Mouse (Mus musculus): Measurements from ENCODE around the gene Urgcp. TPM values are rescaled to one million over a fixed set of nuclear protein-coding genes. Genes with fewer than 3 reads are reported as not detected.

The Urgcp gene
- polyA plus RNA-seq, 1 experiment from 2014 or later, result 29.1 TPM

- H3K27ac ChIP-seq, result no peak overlapping the region
- 69% methylated on average over 11 of the region's 11 CpGs for WGBS
- H3K27me3 ChIP-seq, result no peaks in the 10 kb centered on the region
- no peak overlapping the region for H3K4me3 ChIP-seq
- no peak overlapping the region for H3K4me2 ChIP-seq
- H3K9ac ChIP-seq, result no peak overlapping the region
- H3K9me3 ChIP-seq, result no peaks in the 10 kb centered on the region
- no peak for ATAC-seq (ENCODE audit: insufficient number of reproducible peaks, low FRiP score, low TSS enrichment, low read depth)
- H3K4me1 ChIP-seq, result peaks cover 6% of the 10 kb centered on the region; the same call in 1 of the 2 replicates
- H3K36me3 ChIP-seq, result peaks cover 86% of the 10 kb centered on the region
These were observed 35.2 kb upstream of the Urgcp start for GRCm38 (mm10) chr11:5797371-5797770.

GRCm38 (mm10) chr11:5796939-5797338 is 34.8 kb upstream of the Urgcp start:
- Histone ChIP-seq H3K27me3 (no peaks in the 10 kb centered on the region), H3K9me3 (no peaks in the 10 kb centered on the region), H3K4me1 (peaks cover 4% of the 10 kb centered on the region; the same call in 1 of the 2 replicates), H3K27ac (no peak overlapping the region), H3K4me2 (no peak overlapping the region), H3K9ac (no peak overlapping the region), H3K4me3 (no peak overlapping the region), H3K36me3 (peaks cover 90% of the 10 kb centered on the region)
- WGBS, result 87% methylated on average over 15 of the region's 15 CpGs
- ATAC-seq (ENCODE audit: insufficient number of reproducible peaks, low FRiP score, low TSS enrichment, low read depth), result no peak

- H3K4me2 ChIP-seq, result no peak overlapping the region
- H3K9me3 ChIP-seq, result no peaks in the 10 kb centered on the region
- WGBS, result 88% methylated on average over 7 of the region's 7 CpGs
- no peaks in the 10 kb centered on the region for H3K4me1 ChIP-seq
- H3K27me3 ChIP-seq, result no peaks in the 10 kb centered on the region
- no peak overlapping the region for H3K9ac ChIP-seq
- no peak overlapping the region for H3K27ac ChIP-seq
- no peak for ATAC-seq (ENCODE audit: insufficient number of reproducible peaks, low FRiP score, low TSS enrichment, low read depth)
- H3K4me3 ChIP-seq, result no peak overlapping the region
- H3K36me3 ChIP-seq, result peaks cover 93% of the 10 kb centered on the region
These were observed 33.5 kb upstream of the Urgcp start for GRCm38 (mm10) chr11:5795706-5796105.

GRCm38 (mm10) chr11:5795290-5795689 is 33.1 kb upstream of the Urgcp start:
- Histone ChIP-seq H3K27ac (no peak overlapping the region), H3K9ac (no peak overlapping the region), H3K4me1 (no peaks in the 10 kb centered on the region), H3K27me3 (no peaks in the 10 kb centered on the region), H3K4me3 (no peak overlapping the region), H3K36me3 (peaks cover 89% of the 10 kb centered on the region), H3K9me3 (no peaks in the 10 kb centered on the region), H3K4me2 (no peak overlapping the region)
- 89% methylated on average over 9 of the region's 9 CpGs for WGBS
- ATAC-seq (ENCODE audit: insufficient number of reproducible peaks, low FRiP score, low TSS enrichment, low read depth), result no peak; the same call in 1 of the 2 replicates

DNA sequence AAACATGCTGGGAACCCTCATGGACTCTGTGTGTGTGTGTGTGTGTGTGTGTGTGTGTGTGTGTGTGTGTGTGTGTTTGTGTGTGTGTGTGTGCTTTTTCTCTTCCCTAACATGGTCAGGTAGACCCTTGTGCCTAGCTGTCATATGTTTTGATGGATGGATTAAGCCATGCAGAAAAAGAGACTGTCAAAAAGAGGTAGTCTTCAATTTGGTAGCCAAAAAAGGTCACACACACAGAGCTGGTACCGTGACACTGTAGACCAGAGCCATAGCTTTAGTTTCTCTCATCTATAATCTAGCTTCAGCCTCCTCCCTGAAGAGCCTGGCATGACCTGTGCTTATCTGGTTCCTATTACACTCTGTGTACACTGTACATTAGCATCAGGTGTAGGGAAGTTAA is 28.3 kb upstream of the Urgcp start:
- H3K9me3 ChIP-seq, result no peaks in the 10 kb centered on the region
- WGBS, result 87% methylated on average over 1 of the region's 1 CpGs
- no peak overlapping the region for H3K27ac ChIP-seq
- no peak overlapping the region for H3K4me3 ChIP-seq
- no peak overlapping the region for H3K9ac ChIP-seq
- H3K4me2 ChIP-seq, result no peak overlapping the region
- peaks cover 26% of the 10 kb centered on the region for H3K4me1 ChIP-seq
- no peaks in the 10 kb centered on the region for H3K27me3 ChIP-seq
- ATAC-seq (ENCODE audit: insufficient number of reproducible peaks, low FRiP score, low TSS enrichment, low read depth), result no peak
- H3K36me3 ChIP-seq, result peaks cover 44% of the 10 kb centered on the region

DNA sequence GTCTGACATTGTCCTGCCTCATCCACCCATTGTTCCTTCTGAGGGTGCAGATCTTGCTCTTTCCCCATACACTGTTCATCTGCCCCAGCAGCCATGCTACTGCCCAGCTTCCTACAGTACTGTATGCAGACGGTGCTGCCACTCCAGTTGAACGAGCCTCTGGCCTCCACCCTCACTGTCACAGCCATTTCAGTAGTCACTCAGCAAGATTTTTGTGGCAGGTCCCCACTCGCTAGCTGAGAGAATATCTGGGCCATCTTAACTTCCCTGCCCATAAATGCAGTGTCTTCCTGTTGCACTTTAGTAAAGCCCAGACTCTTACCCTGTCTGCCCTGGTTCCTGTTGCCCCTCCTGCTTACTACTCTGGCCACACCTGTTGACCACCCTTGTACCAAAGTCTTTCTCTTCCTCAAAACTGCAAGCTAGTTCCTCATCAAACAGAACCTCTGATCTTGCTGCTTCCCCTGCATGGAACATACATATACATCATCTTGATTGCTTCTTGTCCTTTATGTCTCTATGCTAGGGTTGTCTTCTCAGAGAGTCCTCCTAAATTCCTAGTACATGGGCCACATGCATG is 27.7 kb upstream of the Urgcp start:
- peaks cover 26% of the 10 kb centered on the region for H3K4me1 ChIP-seq
- no peak for ATAC-seq (ENCODE audit: insufficient number of reproducible peaks, low FRiP score, low TSS enrichment, low read depth)
- 76% methylated on average over 3 of the region's 3 CpGs for WGBS
- H3K4me3 ChIP-seq, result peak overlapping the region; percentile 86
- no peak overlapping the region for H3K27ac ChIP-seq
- peaks cover 38% of the 10 kb centered on the region for H3K36me3 ChIP-seq
- no peak overlapping the region for H3K9ac ChIP-seq
- no peaks in the 10 kb centered on the region for H3K9me3 ChIP-seq
- H3K4me2 ChIP-seq, result peak overlapping the region; percentile 76
- H3K27me3 ChIP-seq, result no peaks in the 10 kb centered on the region

- peak overlapping the region; percentile 75 for H3K9ac ChIP-seq
- H3K4me3 ChIP-seq, result peak overlapping the region; percentile 86
- H3K27me3 ChIP-seq, result no peaks in the 10 kb centered on the region
- 70% methylated on average over 6 of the region's 6 CpGs for WGBS
- H3K27ac ChIP-seq, result peak overlapping the region; percentile 93
- H3K9me3 ChIP-seq, result no peaks in the 10 kb centered on the region
- H3K36me3 ChIP-seq, result peaks cover 31% of the 10 kb centered on the region
- H3K4me1 ChIP-seq, result peaks cover 26% of the 10 kb centered on the region
- ATAC-seq (ENCODE audit: insufficient number of reproducible peaks, low FRiP score, low TSS enrichment, low read depth), result no peak
- peak overlapping the region; percentile 76 for H3K4me2 ChIP-seq
These were observed 27.0 kb upstream of the Urgcp start for GRCm38 (mm10) chr11:5789071-5789753.

DNA sequence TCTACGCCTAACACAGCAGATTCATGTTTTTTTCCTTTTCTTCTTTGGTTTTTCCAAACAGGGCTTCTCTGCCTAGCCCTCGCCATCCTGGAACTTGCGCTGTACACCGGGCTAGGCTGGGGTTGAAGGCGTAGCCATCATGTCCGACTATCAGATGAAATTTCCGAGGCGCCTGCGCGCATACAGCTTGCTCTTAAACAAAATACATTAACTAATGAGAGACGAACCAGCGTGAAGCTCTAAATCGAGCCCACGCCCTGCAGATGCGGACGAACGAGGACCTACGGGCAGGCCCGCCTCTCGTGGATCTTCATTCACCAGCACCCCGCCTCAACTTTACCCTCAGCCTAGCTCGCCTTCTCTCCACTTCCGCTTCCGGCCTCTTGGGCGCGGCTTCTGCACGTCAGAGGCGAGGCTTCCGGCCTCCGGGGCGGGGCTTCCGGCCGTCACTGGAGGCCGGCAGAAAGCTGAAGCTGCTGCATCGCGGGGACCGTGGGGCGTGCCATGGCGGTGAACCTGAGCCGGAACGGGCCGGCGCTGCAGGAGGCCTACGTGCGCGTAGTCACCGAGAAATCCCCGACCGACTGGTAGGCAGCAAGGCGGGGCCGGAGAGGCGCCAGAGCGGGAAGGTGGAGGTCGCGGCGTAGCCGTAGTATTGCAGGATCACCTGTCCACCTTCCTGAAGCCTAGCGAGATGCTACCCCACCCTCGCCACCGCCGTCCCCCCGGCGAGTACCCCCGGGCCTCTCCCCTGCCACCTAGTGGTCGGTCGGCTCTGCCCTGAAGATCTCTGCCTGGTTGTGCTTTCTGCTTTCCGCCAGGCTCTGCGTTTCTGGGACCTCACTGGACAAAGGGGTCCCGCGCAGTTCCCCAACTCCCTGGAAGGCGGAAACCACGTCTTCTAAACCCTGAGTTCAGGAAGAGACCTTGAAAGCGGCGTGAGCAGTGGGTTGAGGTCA is 26.2 kb upstream of the Urgcp start, which contains the start of gene Dbnl:
Gene Dbnl (plus strand): TSS at position 433 of the 959 bp plus-strand sequence.
- Histone ChIP-seq H3K27ac (peak within 1 kb of the TSS; percentile 93), H3K4me2 (peak within 1 kb of the TSS; percentile 76), H3K4me1 (peaks cover 26% of the 10 kb centered on the region), H3K9me3 (no peaks in the 10 kb centered on the region), H3K27me3 (no peaks in the 10 kb centered on the region), H3K9ac (peak within 1 kb of the TSS; percentile 75), H3K4me3 (peak within 1 kb of the TSS; percentile 86), H3K36me3 (peaks cover 23% of the 10 kb centered on the region)
- WGBS, result under 1% methylated on average over 74 of the region's 74 CpGs
- ATAC-seq (ENCODE audit: insufficient number of reproducible peaks, low FRiP score, low TSS enrichment, low read depth), result peak; percentile 93

DNA sequence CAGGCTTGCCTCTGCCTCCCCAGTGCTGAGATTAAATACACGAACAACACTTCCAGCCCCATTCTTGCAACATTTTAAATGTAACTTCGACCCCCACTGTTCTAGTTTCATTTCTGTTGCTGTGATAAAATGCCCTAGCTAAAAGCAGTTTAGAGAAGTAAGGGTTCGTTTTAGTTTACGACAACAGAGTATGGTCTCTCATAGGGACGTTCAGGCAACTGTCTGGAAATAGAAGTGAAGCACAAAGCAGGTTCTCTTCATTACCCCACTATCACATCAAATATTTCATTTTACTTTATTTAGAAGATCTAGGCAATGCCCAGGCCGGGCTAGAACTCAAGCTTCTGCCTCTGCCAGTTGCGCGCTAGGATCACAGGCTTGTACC is 25.5 kb upstream of the Urgcp start:
- H3K9me3 ChIP-seq, result no peaks in the 10 kb centered on the region
- no peaks in the 10 kb centered on the region for H3K27me3 ChIP-seq
- H3K4me2 ChIP-seq, result peak overlapping the region; percentile 76
- no peak for ATAC-seq (ENCODE audit: insufficient number of reproducible peaks, low FRiP score, low TSS enrichment, low read depth)
- WGBS, result 38% methylated on average over 8 of the region's 8 CpGs
- H3K4me3 ChIP-seq, result peak overlapping the region; percentile 86
- H3K9ac ChIP-seq, result peak overlapping the region; percentile 75
- H3K4me1 ChIP-seq, result peaks cover 26% of the 10 kb centered on the region
- H3K27ac ChIP-seq, result peak overlapping the region; percentile 93
- H3K36me3 ChIP-seq, result peaks cover 18% of the 10 kb centered on the region

- peaks cover 26% of the 10 kb centered on the region for H3K4me1 ChIP-seq
- no peaks in the 10 kb centered on the region for H3K27me3 ChIP-seq
- no peak overlapping the region for H3K9ac ChIP-seq
- no peak for ATAC-seq (ENCODE audit: insufficient number of reproducible peaks, low FRiP score, low TSS enrichment, low read depth)
- no peaks in the 10 kb centered on the region for H3K9me3 ChIP-seq
- peaks cover 9% of the 10 kb centered on the region; the same call in 1 of the 2 replicates for H3K36me3 ChIP-seq
- H3K4me2 ChIP-seq, result no peak overlapping the region
- H3K4me3 ChIP-seq, result no peak overlapping the region
- no peak overlapping the region for H3K27ac ChIP-seq
These were observed 23.6 kb upstream of the Urgcp start for GRCm38 (mm10) chr11:5785732-5786131.

- Histone ChIP-seq H3K4me3 (no peak overlapping the region), H3K4me1 (peaks cover 6% of the 10 kb centered on the region), H3K27ac (no peak overlapping the region), H3K27me3 (no peaks in the 10 kb centered on the region), H3K36me3 (peaks cover 9% of the 10 kb centered on the region; the same call in 1 of the 2 replicates), H3K9me3 (no peaks in the 10 kb centered on the region), H3K9ac (no peak overlapping the region), H3K4me2 (no peak overlapping the region)
- ATAC-seq (ENCODE audit: insufficient number of reproducible peaks, low FRiP score, low TSS enrichment, low read depth), result no peak
- 73% methylated on average over 8 of the region's 8 CpGs for WGBS
These were observed 20.2 kb upstream of the Urgcp start for GRCm38 (mm10) chr11:5782199-5782944.

Measured in limb, embryonic 15.5 days (tissue).